Mouse (Mus musculus): ENCODE results near the gene Gramd2.
A peak's percentile ranks its signal among the peaks of the same experiment; 100 is the strongest.

The Gramd2 gene

DNA sequence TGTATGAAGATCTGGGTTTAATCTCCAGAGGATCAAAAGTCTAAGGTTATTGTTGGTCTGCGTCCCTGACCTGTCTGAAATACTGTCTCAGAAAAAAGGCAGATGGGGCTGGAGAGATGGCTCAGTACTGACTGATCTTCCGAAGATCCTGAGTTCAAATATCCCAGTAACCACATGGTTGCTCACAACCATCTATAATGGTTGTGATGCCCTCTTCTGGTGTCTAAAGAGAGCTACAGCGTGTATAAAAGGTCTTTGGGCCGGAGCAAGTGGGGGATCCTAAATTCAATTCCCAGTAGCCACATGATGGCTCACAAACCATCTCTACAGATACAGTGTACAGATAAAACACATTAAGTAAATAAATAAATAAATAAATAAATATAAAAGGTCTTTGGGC, 10.8 kb upstream of the Gramd2 start:
- DNase-seq: no peak

DNA sequence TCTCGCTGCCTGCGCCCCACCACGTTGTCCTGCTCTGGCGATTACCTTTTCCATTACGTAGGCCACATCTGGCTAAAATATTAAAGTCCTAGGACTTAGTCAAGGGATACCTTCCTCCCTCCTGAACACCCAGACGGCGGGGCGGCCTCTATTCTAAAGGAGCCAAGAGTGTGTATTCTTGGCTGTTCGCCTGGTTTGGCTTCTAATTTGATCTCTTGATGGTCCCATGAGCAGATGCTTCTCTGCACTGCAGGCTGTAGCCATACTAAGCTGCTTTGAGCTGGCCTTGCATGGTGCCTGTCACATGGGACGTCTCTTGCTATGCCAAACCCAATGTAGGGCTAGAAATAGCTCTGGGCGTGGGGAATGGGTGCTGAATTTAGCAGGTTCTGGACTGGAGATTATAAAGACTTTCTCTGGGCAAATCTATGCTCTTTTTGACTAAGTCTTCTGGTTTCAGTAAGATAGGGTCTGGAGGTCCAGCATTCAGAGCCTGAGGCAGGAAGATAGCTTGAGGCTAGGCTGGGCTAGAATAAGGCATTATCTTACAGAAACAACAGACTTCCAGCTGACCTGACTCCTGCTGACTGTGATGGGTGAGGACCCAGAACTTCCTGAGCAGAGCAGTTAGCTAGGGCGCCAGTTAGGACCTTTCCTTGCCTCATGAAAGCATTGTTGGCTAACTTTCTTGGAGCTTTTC, 7.6 kb upstream of the Gramd2 start:
- no peak for DNase-seq

- DNase-seq: no peak
Observed at GRCm38 (mm10) chr9:59673427-59673826, 6.5 kb upstream of the Gramd2 start.

- no peak for DNase-seq
Observed at GRCm38 (mm10) chr9:59675598-59675997, 4.3 kb upstream of the Gramd2 start.

DNA sequence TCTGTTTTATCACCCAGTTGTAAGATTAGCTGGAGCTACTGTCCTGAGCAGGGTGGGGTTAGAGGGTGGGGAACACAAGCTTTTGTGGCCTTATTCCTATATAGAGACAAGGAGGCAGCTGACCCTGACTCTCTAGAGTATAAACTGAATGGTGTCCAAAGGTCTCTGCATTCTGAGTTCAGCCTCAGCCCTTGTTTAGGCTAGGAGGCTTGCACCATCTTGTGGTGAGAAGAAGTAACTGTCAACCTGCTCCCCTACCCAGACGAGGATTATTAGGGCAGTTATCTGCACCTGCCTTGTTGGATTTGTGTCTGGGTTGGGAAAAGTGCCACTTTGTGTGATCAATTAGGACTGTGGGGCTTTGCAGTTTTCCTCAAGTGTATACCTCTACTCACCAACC, 1.6 kb upstream of the Gramd2 start:
- no peak for DNase-seq

DNA sequence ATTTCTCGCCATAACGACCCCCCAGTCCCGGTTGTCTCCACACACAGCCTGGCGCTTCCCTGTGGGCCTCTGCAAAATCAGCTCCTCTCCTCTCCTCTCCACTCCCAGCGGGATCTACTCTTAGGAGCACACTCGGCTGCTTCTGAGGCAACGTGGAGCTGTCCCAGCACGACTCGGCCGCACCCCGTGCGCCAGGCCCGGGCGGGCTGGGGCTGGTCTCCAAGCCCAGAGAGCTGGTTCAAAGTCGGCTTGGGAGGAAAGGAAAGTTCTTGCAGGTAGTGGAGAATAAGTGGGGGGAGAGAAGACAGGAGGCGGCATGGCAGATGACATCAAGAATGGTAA, 561 bp downstream of the Gramd2 start:
- DNase-seq: no peak

DNA sequence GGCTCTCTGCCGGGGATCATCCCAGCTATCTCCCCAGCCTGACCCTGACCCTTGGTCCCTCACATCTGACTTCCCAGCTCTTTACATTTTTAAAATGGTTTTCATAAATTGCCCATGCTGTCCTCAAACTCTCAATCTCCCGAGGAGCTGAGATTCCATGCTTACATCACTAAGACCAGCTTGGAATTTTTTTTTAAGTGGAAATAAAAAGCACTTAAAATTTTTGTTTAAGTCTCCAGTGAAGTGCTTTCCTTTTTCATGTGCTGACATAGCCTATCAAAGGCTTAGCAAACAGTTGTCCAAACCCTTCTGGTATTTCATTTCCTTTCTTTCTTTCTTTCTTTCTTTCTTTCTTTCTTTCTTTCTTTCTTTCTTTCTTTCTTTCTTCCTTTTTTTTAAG, 4.1 kb downstream of the Gramd2 start:
- no peak for DNase-seq

- peak; percentile 75 for DNase-seq
Observed at GRCm38 (mm10) chr9:59687416-59688046, 7.6 kb downstream of the Gramd2 start.

DNA sequence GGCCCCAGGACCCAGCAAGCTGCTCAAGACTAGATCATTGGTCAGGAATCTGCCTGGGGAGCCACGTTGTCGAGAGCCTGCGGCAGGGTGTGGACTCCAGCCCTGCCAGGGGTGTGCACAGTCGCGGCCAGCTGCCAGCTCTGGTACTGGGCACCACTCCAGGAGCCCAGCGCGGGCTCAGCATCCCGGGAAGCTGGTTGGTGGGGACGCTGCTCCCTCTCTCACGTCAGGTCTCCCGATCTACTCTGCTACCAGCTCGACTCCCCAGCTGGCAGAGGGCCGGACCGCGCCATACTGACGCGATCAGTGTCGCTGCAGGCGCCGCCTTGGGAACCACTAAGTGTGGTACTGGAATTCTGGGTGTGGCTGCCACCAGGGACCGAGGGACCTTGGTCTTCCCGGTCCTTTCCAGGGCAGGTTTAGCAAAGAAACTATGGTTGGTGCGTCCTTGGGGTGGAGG, 11.7 kb downstream of the Gramd2 start:
- DNase-seq: peak; percentile 88

- DNase-seq: peak; percentile 56
Observed at GRCm38 (mm10) chr9:59692145-59692544, 12.2 kb downstream of the Gramd2 start.

DNA sequence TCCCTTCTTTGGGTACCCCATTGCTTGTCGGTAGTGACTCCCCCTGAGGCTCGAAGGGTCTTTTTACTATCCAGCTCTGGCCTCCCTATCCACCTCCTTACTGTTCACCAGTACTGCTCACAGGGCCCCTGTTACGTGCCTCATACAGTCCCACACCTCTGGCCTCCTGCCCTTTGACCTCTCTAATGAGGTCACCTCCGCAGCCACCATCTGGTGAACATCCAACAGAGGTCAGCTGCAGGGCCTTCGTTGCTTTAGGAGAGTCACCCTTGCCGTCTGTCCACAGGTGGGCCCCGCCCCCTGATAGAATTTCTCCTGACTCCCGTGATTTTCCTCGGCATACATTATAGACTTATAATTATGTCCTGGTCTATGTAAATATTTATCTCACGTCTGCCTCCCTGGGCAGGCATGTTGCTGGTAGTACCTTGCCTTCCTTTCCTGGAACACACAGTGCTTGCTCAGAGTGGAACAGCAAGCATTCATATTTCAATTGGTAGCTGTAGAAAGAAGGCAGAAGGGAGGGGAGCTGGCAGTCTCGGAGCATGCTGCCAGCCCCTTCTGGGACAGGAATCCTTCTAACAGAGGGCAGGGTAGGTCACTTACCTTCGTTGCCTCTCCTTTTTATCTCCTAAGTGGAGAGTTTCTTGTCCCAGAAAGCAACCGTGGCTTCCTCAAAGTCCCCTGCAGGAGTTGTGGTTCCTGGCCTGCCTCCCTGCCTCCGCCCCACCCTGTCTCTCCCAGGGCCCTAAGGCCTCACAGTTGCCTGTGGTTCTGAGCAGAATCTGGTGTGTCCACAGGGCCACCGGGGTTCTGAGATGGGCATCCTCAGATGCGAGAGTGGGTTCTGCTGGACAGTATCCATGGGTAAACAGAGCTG, 14.9 kb downstream of the Gramd2 start:
- DNase-seq: no peak

DNA sequence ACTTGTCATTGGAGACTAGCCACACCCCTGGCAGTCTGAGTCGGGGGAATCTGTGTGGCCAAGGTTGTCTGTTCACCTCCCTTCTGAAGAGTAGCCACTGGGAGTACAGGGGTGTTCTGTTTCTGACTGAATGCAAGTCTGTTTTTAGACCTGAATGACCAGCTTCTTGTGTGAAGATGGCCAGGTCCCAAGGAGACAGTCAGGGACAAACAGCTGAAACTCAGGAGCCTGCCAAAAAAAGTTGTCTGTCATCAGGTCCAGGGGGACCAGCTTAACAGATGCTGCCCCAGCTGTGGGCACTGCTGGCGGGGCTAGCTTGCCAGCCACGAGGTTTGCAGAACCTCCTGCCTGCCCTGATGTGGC, 15.5 kb downstream of the Gramd2 start:
- DNase-seq: no peak

DNA sequence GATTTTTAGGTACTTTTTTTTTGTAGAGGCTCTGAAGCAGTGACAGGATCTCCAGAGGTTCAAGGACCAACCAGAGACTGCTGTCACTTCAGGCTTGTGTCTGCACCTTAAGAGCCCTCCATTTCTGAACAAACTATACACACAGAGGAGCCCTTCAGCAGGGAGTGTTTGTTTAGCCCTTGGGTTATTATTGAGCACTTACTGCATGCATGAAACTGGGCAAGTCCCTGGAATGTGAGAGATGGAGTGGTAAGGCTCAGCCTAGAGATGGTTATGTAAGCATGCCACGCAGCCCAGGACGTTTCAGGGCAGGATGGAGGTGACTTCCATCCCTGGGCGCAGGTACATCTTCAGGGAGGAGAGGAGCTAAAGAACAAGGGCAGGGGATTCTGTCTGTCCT, 16.4 kb downstream of the Gramd2 start:
- DNase-seq: no peak

DNA sequence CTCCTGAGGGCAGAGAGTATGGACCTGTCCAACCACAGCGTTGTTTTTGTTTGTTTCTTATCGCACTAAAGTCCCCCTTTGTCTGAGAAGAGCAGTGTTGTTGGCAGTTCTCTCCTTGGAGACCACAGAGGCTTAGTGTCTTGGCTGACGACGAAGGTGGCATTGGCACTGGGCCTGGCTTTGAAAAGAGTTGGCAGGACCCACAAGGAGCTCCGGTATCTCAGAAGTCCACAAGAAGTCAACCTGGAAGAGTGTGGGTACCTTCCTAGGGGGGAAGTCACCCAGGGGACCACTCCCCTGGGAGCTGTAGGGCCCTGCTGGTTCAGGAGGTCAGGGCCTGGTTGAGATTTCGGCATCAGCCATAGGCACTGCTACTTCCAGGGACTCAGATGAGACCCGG, 21.1 kb downstream of the Gramd2 start:
- DNase-seq: no peak

DNA sequence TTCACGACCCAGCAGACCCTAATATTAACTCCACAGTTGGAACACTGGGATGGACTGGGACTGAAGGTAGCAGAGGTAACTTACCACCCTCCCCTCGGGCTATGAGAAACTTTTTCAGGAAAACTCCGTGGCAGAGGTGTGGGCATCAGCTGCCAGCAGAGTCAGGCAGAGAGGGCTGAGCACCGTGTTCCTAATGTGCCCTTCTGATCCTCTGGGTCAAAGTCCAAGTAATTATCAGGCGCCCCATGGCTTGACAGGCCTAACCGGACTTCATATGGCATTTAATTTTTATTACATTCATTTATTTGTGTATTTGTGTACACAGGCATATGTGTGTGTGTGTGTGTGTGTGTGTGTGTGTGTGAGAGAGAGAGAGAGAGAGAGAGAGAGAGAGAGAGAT, 23.2 kb downstream of the Gramd2 start:
- no peak for DNase-seq

DNA sequence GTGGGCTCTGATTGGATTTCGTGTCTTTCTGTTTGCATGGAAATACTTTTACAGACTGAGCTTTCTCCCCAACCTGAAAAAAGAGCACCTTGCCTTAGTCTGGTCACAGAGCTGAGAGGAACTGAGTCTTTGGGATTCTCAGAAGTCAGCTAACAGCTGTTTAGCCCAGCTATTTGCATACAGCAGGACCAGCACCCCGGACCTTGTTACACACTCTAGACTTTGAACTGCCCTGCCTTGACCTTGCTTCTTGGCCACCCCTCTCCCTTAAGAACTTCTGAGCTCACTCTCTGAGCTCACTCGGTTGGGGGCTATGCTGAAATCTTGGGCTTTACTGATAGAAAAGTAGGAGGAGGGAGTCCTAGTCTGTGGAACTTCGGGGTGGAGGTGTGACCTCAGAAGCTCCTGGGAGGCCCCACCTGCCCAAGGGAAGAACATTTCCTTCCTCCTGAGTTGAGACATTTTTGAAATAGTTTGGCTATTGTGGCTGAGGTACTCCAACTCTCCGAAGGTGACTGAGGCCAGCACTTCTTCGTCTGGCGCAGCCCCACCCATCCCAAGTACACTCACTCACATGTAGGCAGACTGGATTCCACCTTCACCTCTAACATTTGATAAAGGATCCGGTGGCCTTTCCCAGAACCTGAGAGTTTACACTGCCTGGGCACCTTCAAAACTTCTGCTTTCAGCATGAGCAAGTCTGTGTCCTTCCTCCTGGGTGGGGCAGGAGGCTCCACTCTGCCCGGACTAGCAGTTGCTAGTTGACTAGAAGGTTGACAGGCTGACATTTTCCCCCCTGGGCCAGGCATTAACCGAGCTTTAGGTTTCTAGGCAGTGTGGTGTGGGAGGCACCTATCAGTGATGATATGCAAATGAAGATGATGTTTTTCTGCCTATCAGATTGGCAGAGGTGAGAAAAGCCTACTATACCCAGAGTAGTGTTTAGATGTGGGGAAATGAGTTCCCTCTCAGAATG, 27.2 kb downstream of the Gramd2 start:
- no peak for DNase-seq

DNA sequence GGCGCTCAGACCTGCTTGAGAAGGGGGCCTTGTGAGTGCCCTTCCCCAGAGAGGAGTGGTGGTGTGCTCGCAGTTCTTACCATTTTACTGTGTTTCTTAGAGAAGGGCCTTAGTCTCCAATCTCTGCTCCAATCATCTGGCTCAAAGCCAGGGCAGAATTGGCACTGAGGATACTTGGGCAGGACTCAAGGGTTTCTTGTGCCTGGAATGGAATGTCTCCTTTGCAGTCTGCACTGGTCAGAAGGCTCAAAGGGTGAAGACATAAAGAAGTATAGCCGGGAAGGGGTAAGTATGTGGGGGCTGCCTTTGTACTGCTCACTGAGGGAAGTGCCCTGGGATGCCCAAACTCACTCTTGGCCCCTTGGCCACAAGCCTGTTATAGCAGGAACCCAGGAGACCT, 29.3 kb downstream of the Gramd2 start:
- no peak for DNase-seq

GRCm38 (mm10) chr9:59716275-59716898, 36.4 kb downstream of the Gramd2 start:
- DNase-seq: no peak

DNA sequence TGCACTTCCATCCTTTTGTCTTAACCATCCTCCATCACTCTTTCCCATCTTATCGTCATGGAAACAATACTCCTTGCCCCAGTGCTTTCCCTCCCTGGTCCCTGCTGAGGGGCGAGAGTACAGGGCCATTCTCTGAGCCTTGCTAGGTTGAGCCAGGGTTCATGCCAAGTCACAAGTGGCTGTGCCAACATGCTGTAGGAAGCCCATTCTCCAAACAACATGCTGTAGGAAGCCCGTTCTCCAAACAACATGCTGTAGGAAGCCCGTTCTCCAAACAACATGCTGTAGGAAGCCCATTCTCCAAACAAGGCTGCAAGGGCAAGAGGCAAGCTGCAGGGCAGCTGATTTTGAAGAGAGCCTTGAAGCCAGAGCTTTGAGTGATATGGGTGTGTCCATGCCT, 38.3 kb downstream of the Gramd2 start:
- DNase-seq: no peak

GRCm38 (mm10) chr9:59721144-59721543, 41.2 kb downstream of the Gramd2 start:
- no peak for DNase-seq

- peak; percentile 71 for DNase-seq
Observed at GRCm38 (mm10) chr9:59723096-59723657, 43.2 kb downstream of the Gramd2 start.

Data from right cerebral cortex, postnatal 25 days (tissue).